Mouse (Mus musculus): Measurements from ENCODE around the gene Taf10.
A peak's percentile ranks its signal among the peaks of the same experiment; 100 is the strongest.

Taf10 gene

GRCm38 (mm10) chr7:105751491-105752433 lies 7.6 kb upstream of the Taf10 start, which contains the start of gene Tpp1:
Gene Tpp1, minus strand, starts transcription at chr7:105752235.
- peak; percentile 99 for DNase-seq

GRCm38 (mm10) chr7:105747776-105748175 lies 3.6 kb upstream of the Taf10 start:
- peak; percentile 76 for DNase-seq

GRCm38 (mm10) chr7:105743246-105743925 lies 775 bp downstream of the Taf10 start:
- DNase-seq = peak; percentile 89

GRCm38 (mm10) chr7:105742539-105743215 lies 1.5 kb downstream of the Taf10 start:
- peak; percentile 91 for DNase-seq

GRCm38 (mm10) chr7:105741978-105742377 lies 2.2 kb downstream of the Taf10 start:
- peak; percentile 74 for DNase-seq

GRCm38 (mm10) chr7:105740851-105741250 lies 3.3 kb downstream of the Taf10 start:
- peak; percentile 91 for DNase-seq

GRCm38 (mm10) chr7:105740089-105740795 lies 3.9 kb downstream of the Taf10 start:
- DNase-seq = peak; percentile 88

GRCm38 (mm10) chr7:105738948-105739347 lies 5.2 kb downstream of the Taf10 start:
- DNase-seq = peak; percentile 99

- peak; percentile 68 for DNase-seq
Measured at GRCm38 (mm10) chr7:105738286-105738685, 5.9 kb downstream of the Taf10 start.

- peak; percentile 89 for DNase-seq
Measured at GRCm38 (mm10) chr7:105737648-105738047, 6.5 kb downstream of the Taf10 start.

GRCm38 (mm10) chr7:105736911-105737521 lies 7.1 kb downstream of the Taf10 start, which contains the start of gene Rrp8:
Gene Rrp8, minus strand, starts transcription at chr7:105737385.
- peak; percentile 97 for DNase-seq

GRCm38 (mm10) chr7:105736264-105736901 lies 7.8 kb downstream of the Taf10 start, which contains the start of gene Ilk:
Gene Ilk, plus strand, starts transcription at chr7:105736592.
- peak; percentile 100 for DNase-seq

GRCm38 (mm10) chr7:105735464-105735863 lies 8.7 kb downstream of the Taf10 start:
- peak; percentile 67 for DNase-seq

GRCm38 (mm10) chr7:105734826-105735225 lies 9.3 kb downstream of the Taf10 start:
- DNase-seq = peak; percentile 87

- peak; percentile 91 for DNase-seq
Measured at GRCm38 (mm10) chr7:105733836-105734235, 10.3 kb downstream of the Taf10 start.

- DNase-seq = peak; percentile 95
Measured at GRCm38 (mm10) chr7:105728701-105729428, 15.3 kb downstream of the Taf10 start.

- DNase-seq = peak; percentile 56
Measured at GRCm38 (mm10) chr7:105726980-105727325, 17.2 kb downstream of the Taf10 start.

GRCm38 (mm10) chr7:105726144-105726979 lies 17.8 kb downstream of the Taf10 start:
- peak; percentile 94 for DNase-seq

GRCm38 (mm10) chr7:105721916-105722315 lies 22.2 kb downstream of the Taf10 start:
- DNase-seq = no peak

- DNase-seq = no peak
Measured at GRCm38 (mm10) chr7:105715366-105715765, 28.8 kb downstream of the Taf10 start.
